Mouse (Mus musculus) spleen, embryonic (tissue): ENCODE measurements at regions not wholly inside any gene's neighbourhood (a gene's known extent, or its start where the extent isn't known, plus 50 kb on each side); places are given as distances from the start of the nearest gene placed in this dataset.
"Not testable (repeated sequence)": the region's sequence is repeated elsewhere in the genome, so short reads cannot be mapped to it uniquely, and the experiment has no call there.

Source experiments
- CTCF ChIA-PET: fragments of 350-600 bp; sonication (Branson Sonifier 250); formaldehyde crosslinking; loops from one replicate; lab custom pipeline; 2022; lab: Charles Lee

DNA sequence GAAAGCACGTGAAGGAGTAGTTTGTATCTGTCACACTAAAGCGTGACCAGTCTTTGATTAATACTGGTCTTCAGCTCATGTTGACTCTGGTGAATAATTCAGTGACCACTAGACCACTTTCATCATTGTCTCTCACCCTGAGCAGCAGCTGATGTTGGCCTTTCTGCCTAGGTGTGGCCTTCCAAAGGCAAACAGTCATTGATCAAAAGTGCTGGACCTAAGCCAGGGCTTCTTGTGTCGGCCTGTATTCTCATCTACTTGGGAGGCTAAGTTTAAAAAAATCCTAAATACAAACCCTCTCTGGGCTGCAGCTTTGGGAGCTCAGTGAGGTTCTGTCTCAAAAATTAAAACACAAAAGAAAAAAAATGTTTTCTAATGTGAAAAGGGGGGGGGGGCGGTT, 475.0 kb upstream of the Cdh5 start:
- CTCF ChIA-PET = no interaction called here

DNA sequence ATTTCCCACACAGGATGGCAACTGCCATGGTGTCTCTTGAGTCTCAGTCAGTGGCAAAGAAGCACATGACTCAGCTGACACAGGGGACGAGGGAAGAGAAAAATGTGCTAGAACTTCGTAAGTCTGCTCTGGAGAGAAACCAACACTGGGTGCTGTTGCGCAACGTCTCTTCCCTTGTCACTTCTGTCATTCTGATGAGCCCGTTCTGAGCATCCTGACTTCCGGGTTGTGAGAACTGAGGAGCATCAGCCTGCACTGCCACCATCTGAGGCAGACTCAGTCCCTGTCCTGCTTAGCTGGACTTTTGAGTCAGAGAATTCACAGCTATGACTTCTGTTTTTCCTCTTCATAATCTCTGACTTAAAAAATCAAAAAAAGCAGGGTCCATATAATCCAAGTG, 468.9 kb upstream of the Cdh5 start:
- CTCF ChIA-PET = no interaction called here

DNA sequence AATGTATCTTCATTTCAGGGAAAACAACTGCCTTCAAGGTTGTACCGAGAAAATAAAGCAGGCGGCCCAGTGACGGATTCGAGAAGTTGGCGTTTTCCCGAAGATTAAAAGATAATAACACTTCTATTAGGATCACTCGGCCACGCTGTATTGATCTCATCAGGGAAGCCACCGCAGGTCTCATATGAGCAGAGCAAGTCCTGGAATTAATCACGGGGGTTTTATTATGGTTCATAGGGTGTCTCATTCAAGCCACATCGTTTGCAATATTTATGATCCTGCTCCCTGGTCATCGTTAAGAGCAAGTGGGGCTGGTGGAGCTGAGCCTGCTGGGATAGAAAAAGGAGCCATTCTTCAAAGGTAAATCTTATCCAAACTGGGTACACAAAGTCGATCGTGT, 466.5 kb upstream of the Cdh5 start:
- CTCF ChIA-PET = no interaction called here

DNA sequence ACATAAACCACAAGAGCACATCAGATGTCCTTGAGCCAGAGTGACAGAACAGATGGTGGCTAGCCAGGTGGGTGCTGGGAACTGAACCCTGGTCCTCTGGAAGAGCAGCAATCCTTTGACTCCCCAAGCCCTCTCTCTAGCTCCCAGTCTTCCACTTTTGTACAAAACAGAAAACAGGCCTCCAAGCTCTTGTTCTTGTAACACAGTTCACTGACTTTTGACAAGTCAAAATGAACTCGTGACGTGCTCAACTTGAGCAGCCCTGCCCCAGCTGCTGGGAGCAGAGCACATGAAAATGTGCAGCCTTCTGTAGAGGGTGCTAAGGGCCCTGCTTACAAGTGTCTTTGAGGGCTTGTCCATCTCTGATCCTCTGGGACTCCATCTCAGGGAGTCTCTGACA, 457.8 kb upstream of the Cdh5 start:
- CTCF ChIA-PET = no interaction called here

DNA sequence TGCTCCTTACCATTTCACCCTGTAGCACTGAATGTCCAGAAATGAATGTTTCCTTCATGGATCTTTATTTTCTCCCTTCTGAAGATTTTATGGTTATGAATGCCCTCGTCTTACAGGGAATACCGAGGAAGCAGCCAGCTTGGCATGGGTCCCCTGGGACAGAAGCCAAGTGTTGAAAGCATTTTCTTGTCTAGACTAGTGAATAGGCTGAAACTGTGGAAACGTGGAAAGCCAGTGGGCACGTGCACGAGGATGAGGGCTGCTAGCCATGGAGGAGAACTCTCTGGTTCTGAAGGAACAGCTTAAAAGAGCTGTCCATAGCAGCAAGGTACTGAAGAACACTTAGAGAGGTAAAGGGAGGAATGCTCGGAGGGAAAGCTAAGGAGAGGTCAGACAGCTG, 457.3 kb upstream of the Cdh5 start:
- CTCF ChIA-PET = no interaction called here

DNA sequence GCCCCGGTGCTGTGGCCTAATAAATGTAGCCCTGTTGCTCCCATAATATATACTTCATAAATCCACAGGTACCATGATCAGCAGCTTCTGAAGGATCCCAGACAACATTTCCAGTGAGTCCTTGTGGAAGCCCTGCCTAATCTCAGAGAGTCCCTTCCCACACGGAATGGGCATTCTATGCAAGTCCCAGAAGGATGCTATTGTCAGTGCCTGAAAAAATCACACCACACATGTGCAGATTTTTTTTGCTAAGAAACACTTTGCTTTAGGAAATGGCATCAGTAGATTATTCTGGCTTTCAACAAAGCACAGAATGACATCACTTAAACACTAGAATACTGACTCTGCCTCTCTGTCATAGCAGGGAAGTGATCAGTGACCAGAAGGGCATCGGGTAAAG, 456.6 kb upstream of the Cdh5 start:
- CTCF ChIA-PET = no interaction called here

DNA sequence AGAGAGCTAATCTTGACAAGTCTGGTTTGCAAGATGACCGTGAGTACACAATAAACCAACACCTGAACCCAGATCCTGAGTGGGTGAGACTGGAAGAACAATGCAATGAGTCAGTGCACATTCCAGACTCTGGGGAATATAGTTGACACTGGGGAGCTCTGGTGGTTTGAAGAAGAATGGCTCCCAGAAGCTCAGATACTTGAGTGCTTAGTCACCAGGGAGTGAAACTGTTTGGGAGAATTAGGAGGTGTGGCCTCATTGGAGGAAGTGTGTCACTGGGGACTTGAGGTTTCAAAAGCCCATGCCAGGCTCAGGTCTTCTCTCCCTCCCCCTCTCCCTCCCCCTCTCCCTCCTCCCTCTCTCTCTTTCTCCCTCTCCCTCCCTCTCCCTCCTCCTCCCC, 436.6 kb upstream of the Cdh5 start:
- CTCF ChIA-PET = no interaction called here

DNA sequence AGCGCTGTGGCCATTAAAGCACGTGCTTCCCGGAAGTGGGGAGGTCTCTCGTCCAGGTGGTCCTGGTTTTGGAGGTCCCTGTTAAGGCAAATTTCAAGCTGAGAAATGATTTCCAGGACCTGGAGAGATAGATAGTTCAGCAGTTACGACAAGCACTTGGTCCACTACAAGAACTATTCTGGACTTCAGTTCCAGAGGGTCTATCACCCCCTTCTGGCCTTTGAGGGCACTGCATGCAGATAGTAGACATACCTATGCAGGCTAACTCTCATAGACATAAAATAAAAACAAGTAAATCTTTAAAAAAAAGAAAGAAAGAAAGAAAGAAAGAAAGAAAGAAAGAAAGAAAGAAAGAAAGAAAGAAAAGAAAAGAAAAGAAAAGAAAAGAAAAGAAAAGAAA, 415.2 kb upstream of the Cdh5 start:
- CTCF ChIA-PET = not testable (repeated sequence)

DNA sequence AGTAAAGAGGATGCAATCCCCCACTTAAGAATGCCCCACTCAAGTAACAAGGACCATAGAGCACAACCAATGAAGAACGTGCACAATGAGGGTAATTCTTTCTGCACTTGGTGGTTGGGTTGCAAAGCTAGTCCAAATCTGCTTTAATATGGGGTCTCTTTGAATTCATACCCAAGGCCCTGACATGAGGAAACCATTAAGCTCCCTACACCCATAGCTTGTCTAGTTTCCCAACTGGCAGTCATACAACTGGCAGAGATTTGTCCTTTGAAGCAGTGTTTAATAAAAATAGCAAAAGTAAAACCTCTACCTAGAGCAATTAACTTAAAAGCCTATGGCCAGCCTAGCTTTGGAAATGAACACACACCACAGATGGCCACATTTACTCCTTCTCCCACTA, 411.0 kb upstream of the Cdh5 start:
- CTCF ChIA-PET = no interaction called here

DNA sequence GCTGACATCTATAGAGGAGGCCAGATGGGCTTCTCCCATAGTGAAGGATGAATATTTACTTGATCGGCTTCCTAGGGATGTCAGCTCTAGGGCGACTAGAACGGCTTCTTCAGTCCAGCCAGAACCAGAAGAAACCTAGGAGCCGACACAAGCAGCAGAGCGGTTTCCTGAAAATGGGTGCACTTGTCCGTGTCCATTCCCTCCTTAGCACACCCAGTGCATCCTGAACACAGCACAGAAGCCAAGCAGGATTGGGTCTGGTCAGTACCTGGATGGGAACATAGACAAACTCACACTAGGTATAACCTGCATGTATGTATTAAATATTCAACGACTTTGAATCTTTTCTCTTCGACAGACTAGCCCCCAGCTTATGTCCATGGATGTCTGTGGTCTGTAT, 407.9 kb upstream of the Cdh5 start:
- CTCF ChIA-PET = no interaction called here

DNA sequence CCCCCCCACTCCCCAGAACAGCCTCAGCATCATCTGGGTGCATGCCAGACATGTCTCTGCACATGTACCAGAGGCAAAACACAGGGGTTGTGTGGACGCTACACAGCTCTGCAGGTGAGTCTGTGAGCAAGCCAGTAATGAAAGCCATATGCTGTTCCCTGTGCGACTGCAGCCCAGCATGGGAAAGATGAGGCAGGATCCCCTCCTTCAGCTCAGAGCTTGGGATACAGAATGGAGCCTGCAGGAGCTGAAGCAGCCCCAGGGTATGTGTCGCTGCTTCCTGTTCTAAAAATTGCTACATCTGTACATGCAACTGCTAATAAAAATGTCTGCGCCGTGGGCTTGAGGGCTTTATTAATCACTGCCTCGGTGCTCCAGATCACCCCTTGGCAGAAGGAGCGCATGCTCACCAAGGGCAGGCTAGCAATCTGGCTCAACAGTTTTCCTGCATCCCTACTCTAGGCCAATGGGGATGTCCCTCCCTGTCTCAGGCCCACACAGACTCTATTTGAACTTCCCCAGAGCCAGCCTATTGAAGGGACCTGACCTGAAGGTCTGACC, 407.0 kb upstream of the Cdh5 start:
- CTCF ChIA-PET = no interaction called here

DNA sequence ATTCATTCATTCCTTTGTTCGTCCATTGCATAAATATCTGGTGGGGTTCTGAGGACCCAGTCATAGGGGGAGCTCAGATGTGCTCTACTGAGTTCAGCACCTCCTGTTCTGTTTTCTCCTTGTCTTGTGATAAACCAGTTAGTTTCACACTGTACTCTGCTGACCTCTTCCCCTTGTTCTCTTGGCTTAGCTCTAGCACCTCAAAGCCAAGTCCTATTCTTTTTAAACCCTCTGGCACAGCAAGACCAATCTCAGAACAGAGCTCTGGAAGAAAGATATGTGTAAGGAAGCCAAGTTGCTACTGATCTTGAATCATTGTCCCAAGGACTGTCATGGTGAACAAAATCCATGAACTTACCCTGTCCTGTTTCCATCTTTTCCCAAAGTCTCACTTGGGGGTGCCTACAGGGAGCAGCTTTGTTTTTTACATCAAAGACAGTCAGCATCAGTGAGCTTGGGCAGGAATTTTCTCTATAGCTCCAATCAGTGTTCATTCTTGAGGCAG, 402.4 kb upstream of the Cdh5 start:
- CTCF ChIA-PET = no interaction called here

DNA sequence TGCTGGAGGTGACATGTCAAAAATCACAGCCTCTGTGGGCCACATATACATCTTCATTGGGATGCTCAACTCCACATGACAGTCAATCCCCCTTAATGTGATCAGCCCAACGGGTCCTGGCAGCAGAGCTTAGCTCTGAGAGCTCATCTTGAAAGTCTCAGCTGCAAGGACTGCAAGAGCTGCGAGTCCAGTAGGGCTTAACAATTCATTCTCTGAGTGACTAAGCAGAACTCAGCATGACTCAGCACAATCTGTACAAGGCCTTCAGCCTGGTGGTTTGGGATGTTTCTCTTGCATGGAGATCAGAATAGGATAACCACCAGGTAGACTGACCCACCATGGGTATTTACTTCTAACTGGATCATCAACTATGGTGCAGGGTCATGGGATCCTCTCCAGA, 399.2 kb upstream of the Cdh5 start:
- CTCF ChIA-PET = no interaction called here

DNA sequence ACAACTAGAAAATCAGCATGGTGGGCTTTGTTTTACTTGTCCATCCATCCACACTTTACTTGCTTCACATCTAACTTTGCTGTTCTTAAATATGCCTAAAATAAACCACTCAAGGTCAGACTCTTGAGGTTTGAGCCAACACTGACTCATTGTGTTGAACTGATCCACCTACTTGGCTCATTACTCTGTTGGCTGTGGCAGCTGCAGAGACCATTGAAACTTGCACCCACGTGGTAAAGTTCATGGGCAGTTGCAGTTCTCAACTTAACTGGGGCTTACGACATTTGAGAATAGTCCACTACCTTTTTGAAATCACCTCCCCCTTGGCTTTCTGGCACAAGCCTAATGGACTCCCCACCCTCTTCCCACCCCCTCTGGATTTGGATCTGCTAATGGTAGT, 395.3 kb upstream of the Cdh5 start:
- CTCF ChIA-PET = no interaction called here

DNA sequence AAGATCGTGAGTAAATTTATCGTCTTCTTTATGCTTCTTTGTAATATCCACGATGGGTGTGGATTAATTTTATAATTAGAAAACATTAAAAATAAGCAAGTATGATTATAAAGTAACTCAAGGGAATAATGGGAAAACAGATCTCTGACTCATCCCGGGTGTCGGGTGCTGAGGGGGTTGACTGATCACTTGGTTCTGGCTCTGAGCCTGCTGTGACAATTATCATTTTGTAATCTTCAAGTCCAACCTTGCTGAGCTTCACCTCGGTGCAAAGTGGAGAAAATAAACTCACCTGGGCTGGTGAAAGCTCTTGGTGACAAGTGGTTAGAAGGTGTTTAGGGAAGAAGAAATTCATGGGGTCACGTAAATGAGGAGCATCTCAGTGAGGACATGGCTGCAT, 390.6 kb upstream of the Cdh5 start:
- CTCF ChIA-PET = not testable (repeated sequence)

DNA sequence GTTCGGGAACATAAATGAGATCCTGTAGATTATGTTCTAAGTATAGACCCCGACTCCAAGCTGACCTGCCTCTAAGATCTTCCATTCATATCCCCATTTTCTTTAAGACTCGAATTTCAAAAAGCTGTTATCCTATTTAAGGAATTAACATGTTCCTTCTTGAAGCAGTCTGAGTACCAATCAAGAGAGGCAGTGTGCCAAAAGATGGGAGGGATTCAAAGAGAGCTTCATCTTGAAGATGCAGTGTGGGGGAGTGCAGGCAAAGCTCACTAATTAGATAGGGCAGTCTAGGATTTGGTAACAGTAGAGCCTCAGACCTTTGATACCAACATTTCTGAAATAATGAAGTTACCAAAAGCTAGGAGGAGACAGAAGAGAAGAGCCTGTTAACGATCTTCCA, 383.7 kb upstream of the Cdh5 start:
- CTCF ChIA-PET = no interaction called here

DNA sequence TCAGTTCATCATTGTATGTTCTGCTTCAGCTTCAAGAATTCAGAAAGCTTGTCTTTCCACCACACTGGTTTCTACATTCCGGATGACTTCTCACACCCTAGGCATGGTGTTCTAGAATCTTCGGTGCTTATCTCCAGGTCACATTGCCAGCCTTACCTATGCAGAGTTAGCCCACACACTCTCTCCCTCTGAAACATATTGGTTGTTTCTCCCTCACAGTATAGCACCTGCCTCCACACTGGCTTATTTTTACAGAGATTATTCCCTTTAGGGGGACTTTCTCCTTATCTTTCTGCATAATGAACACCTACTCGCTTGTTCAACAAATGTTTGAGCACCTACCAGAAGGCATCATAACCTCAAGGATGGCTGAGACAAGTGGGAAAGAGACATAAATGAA, 368.0 kb upstream of the Cdh5 start:
- CTCF ChIA-PET = no interaction called here

DNA sequence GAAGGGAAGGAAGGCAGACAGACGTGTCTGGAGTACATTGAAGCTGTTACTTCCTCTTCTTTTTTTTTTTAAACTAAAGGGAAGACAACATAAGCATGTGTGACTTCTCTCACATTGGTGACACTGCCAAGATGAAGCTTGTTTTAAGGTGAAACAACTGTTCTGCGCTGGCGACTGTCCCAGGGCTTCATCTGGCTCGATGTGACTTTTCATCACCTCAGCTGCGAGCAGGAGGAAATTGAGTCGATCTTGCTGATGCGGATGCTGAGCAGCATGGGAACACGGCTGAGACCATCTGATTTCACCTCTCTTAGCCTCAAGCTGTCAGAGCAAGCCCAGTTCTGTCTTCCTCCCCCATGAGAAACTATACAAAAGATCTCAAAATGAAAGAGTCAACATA, 363.1 kb upstream of the Cdh5 start:
- CTCF ChIA-PET = no interaction called here

DNA sequence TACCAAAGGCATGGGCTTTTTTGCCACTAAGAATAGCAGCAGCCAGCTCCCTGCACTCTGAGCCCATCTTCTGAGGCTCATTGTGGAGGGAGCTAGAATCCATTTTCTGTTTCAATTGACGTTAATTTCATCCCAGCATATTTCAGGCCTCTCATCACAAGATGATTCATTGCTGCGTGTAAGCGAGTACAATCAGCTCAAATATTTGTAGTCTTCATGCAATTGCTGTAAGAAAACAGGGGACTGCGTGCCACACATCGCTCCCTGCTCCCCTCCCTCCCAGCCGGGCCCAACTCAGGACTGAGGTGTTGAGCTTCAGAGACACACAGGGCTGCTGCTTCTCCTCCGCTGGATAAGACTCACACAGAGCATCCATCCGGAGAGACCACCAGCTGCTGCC, 360.0 kb upstream of the Cdh5 start:
- CTCF ChIA-PET = no interaction called here

DNA sequence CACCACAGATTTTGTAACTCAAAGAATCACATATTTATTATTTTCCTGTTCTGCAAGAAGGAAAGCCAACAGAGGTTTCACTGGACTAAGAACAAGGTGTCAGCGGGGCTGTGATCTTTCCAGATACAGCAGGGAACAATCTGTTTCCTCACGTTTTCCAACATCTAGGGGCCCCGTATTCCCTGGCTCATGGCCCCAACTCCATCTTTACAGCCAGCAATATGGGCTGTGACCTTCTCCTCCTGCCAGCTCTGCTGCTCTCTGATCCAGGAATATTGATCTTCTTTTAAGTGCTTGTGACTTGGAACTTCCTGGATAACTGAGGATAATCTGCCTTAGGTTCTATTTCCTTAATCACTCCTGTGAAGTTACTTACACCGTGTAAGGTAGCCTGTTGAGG, 352.7 kb upstream of the Cdh5 start:
- CTCF ChIA-PET = no interaction called here

DNA sequence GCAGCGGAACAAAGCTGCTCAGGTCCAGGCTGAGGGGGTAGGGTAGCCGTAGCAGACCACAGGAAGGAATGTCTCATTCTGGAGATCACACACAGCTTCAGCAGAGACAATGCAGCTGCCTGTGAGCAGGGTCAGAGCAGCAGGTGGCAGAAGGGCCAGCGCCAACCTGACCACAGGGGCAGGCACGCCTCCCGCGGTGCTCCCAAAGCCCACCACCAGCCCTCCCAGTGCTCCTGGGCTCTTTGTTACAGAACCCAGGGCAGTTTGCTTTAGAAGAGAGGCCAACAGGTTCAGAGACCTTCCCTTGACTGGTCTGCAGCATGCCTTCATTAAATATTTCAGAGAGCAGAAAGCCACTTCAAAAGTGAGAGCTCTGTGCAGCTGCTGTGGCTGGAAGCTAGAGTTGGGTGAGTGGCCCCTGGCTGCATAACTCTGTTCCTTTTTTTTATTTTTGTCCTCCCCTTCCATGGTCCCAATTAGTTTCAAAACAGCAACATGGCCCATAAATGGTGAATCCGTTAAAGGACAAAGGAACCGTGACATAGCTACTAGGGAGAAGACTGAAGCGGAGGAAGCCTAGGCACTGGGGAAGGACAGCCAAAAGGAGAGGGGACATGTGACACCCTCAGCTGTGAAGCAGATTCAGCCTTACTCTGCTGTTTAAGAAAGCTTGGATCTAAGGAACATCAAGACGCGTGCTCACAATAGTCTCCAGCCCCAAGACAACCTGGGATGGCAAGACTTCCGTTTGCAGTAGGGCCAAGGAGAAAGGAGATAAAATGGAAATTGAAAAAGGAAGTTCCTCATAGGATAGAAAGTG, 350.9 kb upstream of the Cdh5 start:
- CTCF ChIA-PET = no interaction called here

DNA sequence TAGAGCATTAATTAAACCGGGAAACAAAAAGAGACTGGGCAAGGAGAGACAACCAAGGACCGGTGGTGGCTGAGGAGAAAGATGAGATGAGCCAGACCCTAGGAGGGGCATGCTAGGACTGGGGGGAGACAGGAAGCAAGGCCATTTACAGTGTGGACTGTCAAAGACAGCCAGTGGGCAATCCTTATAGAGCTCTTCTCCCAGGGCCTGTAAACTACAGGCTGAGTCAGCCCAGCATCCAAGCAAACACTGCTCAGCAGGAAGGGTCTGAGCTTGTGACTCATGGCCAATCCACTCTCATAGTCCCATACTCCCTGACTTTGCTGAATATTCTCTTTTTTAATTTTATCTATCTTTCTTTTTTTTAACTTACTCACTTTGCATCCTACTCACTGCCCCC, 350.3 kb upstream of the Cdh5 start:
- CTCF ChIA-PET = no interaction called here

DNA sequence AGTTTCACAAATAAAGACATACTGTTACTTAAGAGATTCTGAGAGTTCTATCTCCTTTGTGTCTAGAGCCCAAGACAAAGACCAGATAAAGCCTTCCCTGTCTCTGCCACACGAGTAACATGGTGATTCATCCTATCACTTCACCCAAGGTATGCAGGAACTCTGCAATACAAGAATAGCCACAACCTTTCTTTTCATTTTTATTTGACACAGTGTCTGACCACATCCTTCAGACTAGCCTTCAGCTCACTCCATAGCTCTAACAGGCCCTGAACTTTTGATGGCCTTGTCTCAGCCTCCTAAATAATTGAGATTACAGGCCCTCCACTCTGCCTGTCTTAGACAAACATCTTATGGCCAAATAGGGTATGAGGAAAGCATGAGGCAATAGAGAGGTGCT, 337.6 kb upstream of the Cdh5 start:
- CTCF ChIA-PET = no interaction called here

DNA sequence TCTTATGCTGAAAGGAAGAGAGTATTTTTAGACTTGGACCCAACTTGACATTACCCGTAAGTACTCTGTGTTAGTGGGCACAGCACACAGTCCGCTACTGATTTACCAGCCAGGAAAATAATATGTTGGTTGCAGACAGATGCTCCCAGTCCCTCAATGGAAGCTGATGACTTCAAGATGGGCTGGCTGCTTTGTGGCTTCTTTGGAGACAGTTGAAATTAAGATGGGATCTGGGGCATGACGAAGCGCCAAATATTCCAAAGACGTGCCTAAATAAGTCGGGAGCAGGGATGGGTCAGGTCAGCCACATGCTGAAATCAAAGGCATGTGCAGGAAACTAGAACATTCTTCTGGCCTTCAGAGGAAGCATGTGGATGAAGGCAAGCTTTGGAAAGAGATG, 321.8 kb upstream of the Cdh5 start:
- CTCF ChIA-PET = no interaction called here
